ENCODE assay signal across 24 mouse cellular contexts in the genomic region with DNA sequence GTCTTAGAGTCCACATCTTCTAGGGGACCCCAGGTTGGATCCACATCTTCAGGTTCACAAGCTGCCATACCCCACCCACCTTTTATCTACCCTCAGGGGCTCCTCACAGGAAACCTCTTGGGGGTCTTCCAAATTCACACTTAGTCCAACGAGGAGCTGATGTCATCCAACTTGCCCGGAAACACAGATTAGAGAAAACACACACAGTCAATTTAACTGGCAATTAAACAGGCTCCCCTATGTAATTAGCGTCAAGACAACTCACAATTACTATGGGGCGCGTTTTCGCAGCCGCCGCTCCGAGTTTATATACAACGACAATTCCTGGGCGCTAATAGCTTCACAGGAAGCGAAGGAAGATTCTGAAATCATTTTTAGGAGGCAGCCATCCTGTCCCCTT.
"Had no signal": no experiment of that assay in that cellular context is flagged by ENCODE, and none has a peak within 500 bp of the region (broad histone marks: within the 10 kb centered on the region; RNA-seq: fewer than 3 reads in every experiment).

No protein-coding gene starts in this region.

- H3K4me2 ChIP-seq: kidney, embryonic 15.5 days; limb, embryonic 12.5 days; limb, embryonic 15.5 days; liver, embryonic 11.5 days; lung, embryonic 14.5 days; midbrain, embryonic 13.5 days had no signal

- H3K9me3 ChIP-seq: kidney, embryonic 15.5 days; limb, embryonic 12.5 days; limb, embryonic 15.5 days; megakaryocyte, embryonic 14.5 days; midbrain, embryonic 10.5 days; midbrain, embryonic 13.5 days had no signal

- H3K4me1 ChIP-seq: limb, embryonic 12.5 days; megakaryocyte, embryonic 14.5 days; midbrain, embryonic 10.5 days had no signal

- DNase-seq: kidney, adult 8-10 months; kidney, postnatal 10 days; kidney, postnatal 4 days; left cerebral cortex, postnatal 4 days; liver, postnatal 0 days; lung, embryonic 14.5 days; right cerebral cortex, adult 18-20 months; right cerebral cortex, postnatal 14 days; right cerebral cortex, postnatal 4 days; thymus, adult 2 months; thymus, postnatal 14 days; thymus, postnatal 4 days had no signal

- H3K9ac ChIP-seq: kidney, embryonic 15.5 days; limb, embryonic 12.5 days; limb, embryonic 15.5 days; liver, embryonic 14.5 days; liver, postnatal 0 days; lung, embryonic 14.5 days; midbrain, embryonic 13.5 days had no signal

- H3K27me3 ChIP-seq: kidney, embryonic 15.5 days; limb, embryonic 12.5 days; limb, embryonic 15.5 days; midbrain, embryonic 13.5 days had no signal

- H3K36me3 ChIP-seq: kidney, embryonic 15.5 days; limb, embryonic 12.5 days; limb, embryonic 15.5 days; midbrain, embryonic 10.5 days; midbrain, embryonic 13.5 days had no signal

- H3K4me3 ChIP-seq: kidney, embryonic 15.5 days; limb, embryonic 12.5 days; limb, embryonic 15.5 days; megakaryocyte, embryonic 14.5 days; midbrain, embryonic 10.5 days; midbrain, embryonic 13.5 days; myocyte had no signal

- H3K27ac ChIP-seq: kidney, embryonic 15.5 days; limb, embryonic 12.5 days; limb, embryonic 15.5 days; liver, embryonic 14.5 days; midbrain, embryonic 10.5 days; midbrain, embryonic 13.5 days; stomach, postnatal 0 days had no signal

- ATAC-seq: liver, postnatal 0 days; lung, postnatal 0 days; midbrain, embryonic 13.5 days; midbrain, embryonic 16.5 days had no signal
